8 mouse cellular contexts compared by ENCODE assay signal in the genomic region with DNA sequence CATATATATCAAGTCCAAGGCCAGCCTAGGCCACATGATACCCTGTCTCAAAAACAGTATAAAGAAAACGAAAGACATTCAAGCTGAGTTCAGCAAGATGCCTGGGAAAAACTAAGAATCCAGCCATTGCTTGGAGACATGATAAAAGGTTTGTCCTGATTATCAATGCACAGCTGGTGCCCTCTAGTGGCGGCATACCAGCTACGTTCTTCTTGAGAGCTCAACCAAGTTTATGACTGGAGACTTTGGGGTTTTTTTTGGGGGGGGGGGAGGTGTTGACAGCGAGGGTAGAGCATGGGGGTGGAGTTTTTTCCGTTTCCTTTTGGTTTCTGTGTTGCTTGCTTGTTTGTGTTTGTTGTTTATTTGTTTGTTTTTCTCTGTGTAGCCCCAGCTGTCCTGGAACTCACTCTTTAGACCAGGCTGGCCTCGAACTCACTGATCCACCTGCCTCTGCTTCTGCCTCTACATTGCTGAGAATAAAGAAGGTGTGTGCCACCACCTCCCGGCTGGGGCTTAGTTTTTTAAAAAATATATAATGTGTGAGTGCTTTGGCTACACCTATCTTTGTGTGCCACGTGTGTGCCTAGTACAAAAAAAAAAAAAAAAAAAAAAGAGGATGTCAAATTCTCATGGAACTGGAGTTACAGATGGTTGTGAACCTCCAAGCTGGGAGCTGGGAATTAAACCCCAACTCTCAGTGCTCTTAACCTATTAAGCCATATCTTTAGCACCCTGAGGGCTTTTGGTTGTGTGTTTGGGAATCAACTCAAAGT. TPM values are rescaled to one million over a fixed set of nuclear protein-coding genes. Genes with fewer than 3 reads are reported as not detected.
A peak's percentile ranks its signal among the peaks of the same experiment; 100 is the strongest.
DNase-seq lines count a peak whose midpoint lies in the region; ATAC-seq lines count a peak whose summit lies in the region.

No protein-coding gene starts in this region.

- DNase-seq in hindbrain, embryonic 11.5 days (ENCODE audit: low spot score): peak; percentile 85
- peak; percentile 43 for DNase-seq in Muller cell, postnatal 12 days (ENCODE audit: inconsistent ontology term)
- peak; percentile 69 for DNase-seq in cerebellum, adult 9-11 months
- peak; percentile 60 to 75 for DNase-seq in gastrocnemius, postnatal 36 days
- DNase-seq in layer of hippocampus, adult 8-10 months (ENCODE audit: low spot score in 2 of 2): peak; percentile 36 to 81
- DNase-seq in spleen, postnatal 36 days (ENCODE audit: low spot score in 2 of 2): peak; percentile 72 to 82

- H3K4me2 ChIP-seq in hindbrain, embryonic 11.5 days (replicated peaks; ENCODE audit: low read depth, low read length): no peak overlapping the region
- H3K4me2 ChIP-seq in hindbrain, embryonic 16.5 days (ENCODE audit: low read length): no peak overlapping the region

- no peak for ATAC-seq in hindbrain, embryonic 11.5 days (ENCODE audit: low FRiP score)
- ATAC-seq in hindbrain, embryonic 16.5 days: no peak
- peak; percentile 31; the same call in 1 of the 2 replicates for ATAC-seq in megakaryocyte, adult 5-6 weeks (ENCODE audit: poor library complexity, severe bottlenecking)

- no peak overlapping the region for H3K4me3 ChIP-seq in hindbrain, embryonic 11.5 days (ENCODE audit: low read depth, low read length)
- H3K4me3 ChIP-seq in hindbrain, embryonic 16.5 days (ENCODE audit: low read length): no peak overlapping the region

- H3K36me3 ChIP-seq in hindbrain, embryonic 11.5 days (ENCODE audit: control insufficient read depth, insufficient read depth, low read length): no peaks in the 10 kb centered on the region
- no peaks in the 10 kb centered on the region for H3K36me3 ChIP-seq in hindbrain, embryonic 16.5 days (ENCODE audit: control insufficient read depth, insufficient read depth, low read length)

- H3K9ac ChIP-seq in hindbrain, embryonic 11.5 days (ENCODE audit: low read depth, low read length): no peak overlapping the region
- no peak overlapping the region for H3K9ac ChIP-seq in hindbrain, embryonic 16.5 days (ENCODE audit: low read depth, low read length)

- H3K9me3 ChIP-seq in hindbrain, embryonic 11.5 days (ENCODE audit: control insufficient read depth, low read length): no peaks in the 10 kb centered on the region
- H3K9me3 ChIP-seq in hindbrain, embryonic 16.5 days (ENCODE audit: control insufficient read depth, low read length): 0 out of 2 replicates have a peak, but pooled peaks cover 2% of the 10 kb centered on the region

- H3K27ac ChIP-seq in hindbrain, embryonic 11.5 days (ENCODE audit: low read depth, low read length): no peak overlapping the region
- no peak overlapping the region for H3K27ac ChIP-seq in hindbrain, embryonic 16.5 days (ENCODE audit: low read depth, low read length)

- intact Hi-C loops in gastrocnemius, postnatal 36 days (cut with DNase I): loop anchor here (1.0 to 5.0 kb wide), 2 partner anchors 51 to 71 kb away; no protein-coding TSS in a partner anchor

- 35% methylated on average over 8 of the region's 8 CpGs for WGBS in hindbrain, embryonic 11.5 days
- whole genome bisulfite sequencing in hindbrain, embryonic 16.5 days: 31% methylated on average over 8 of the region's 8 CpGs

- H3K27me3 ChIP-seq in hindbrain, embryonic 11.5 days (ENCODE audit: control insufficient read depth, insufficient read depth, low read length): no peaks in the 10 kb centered on the region
- H3K27me3 ChIP-seq in hindbrain, embryonic 16.5 days (replicated peaks; ENCODE audit: control insufficient read depth, insufficient read depth, low read length): no peaks in the 10 kb centered on the region

- no peaks in the 10 kb centered on the region for H3K4me1 ChIP-seq in hindbrain, embryonic 11.5 days (replicated peaks; ENCODE audit: control insufficient read depth, insufficient read depth, low read length)
- no peaks in the 10 kb centered on the region for H3K4me1 ChIP-seq in hindbrain, embryonic 16.5 days (ENCODE audit: control insufficient read depth, insufficient read depth, low read depth, low read length)

RNA-seq across cellular contexts. Expression of a gene that starts 3.9 kb away (rescaled TPM):
- 0.46 and 1.3 TPM in 2 replicates for polyA plus RNA-seq in hindbrain, embryonic 11.5 days (2014; fragmentation: Nextera tagmentation; extraction: Ambion mirVana)
- polyA plus RNA-seq in hindbrain, embryonic 16.5 days (2015; fragmentation: Nextera tagmentation; extraction: Ambion mirVana): 2.1 and 2.4 TPM in 2 replicates
- total RNA-seq in gastrocnemius, postnatal 36 days (2021): 1 to 10 TPM; 1.7 to 1.8 TPM
- 1 to 10 TPM in 3 of 4 experiments, under 1 TPM in 1; 0.61 to 5.4 (median 3.0) TPM for total RNA-seq in layer of hippocampus, adult 8-10 months (2022)
- total RNA-seq in megakaryocyte, adult 5-6 weeks (2015): 49.8 TPM in 2 replicates
- 13.6 and 22.2 TPM in 2 replicates for total RNA-seq in megakaryocyte, adult 5-6 weeks (2017)

RNA-seq across cellular contexts. Expression of a gene that starts 10.2 kb away (rescaled TPM):
- polyA plus RNA-seq in hindbrain, embryonic 11.5 days (2014; fragmentation: Nextera tagmentation; extraction: Ambion mirVana): 11.0 and 13.8 TPM in 2 replicates
- 55.5 and 62.4 TPM in 2 replicates for polyA plus RNA-seq in hindbrain, embryonic 16.5 days (2015; fragmentation: Nextera tagmentation; extraction: Ambion mirVana)
- 10 to 100 TPM; 12.2 to 15.1 TPM for total RNA-seq in gastrocnemius, postnatal 36 days (2021)
- total RNA-seq in layer of hippocampus, adult 8-10 months (2022): 10 to 100 TPM; 30.9 to 39.3 (median 33.1) TPM
- total RNA-seq in megakaryocyte, adult 5-6 weeks (2015): 7.3 and 8.7 TPM in 2 replicates
- 3.7 and 5.4 TPM in 2 replicates for total RNA-seq in megakaryocyte, adult 5-6 weeks (2017)

RNA-seq across cellular contexts. Expression of a gene that starts 19.2 kb away (rescaled TPM):
- 0.04 and 0.11 TPM in 2 replicates for polyA plus RNA-seq in hindbrain, embryonic 11.5 days (2014; fragmentation: Nextera tagmentation; extraction: Ambion mirVana)
- polyA plus RNA-seq in hindbrain, embryonic 16.5 days (2015; fragmentation: Nextera tagmentation; extraction: Ambion mirVana): 0.07 and 0.13 TPM in 2 replicates
- total RNA-seq in gastrocnemius, postnatal 36 days (2021): under 1 TPM; 0.20 TPM
- total RNA-seq in layer of hippocampus, adult 8-10 months (2022): 1 to 10 TPM in 2 of 4 experiments, under 1 TPM in 2; 0.54 to 1.7 (median 1.1) TPM
- 5.7 and 7.4 TPM in 2 replicates for total RNA-seq in megakaryocyte, adult 5-6 weeks (2015)
- 6.9 and 10.7 TPM in 2 replicates for total RNA-seq in megakaryocyte, adult 5-6 weeks (2017)

RNA-seq across cellular contexts. Expression of a gene that starts 23.4 kb away (rescaled TPM):
- polyA plus RNA-seq in hindbrain, embryonic 11.5 days (2014; fragmentation: Nextera tagmentation; extraction: Ambion mirVana): 18.2 and 19.2 TPM in 2 replicates
- polyA plus RNA-seq in hindbrain, embryonic 16.5 days (2015; fragmentation: Nextera tagmentation; extraction: Ambion mirVana): 26.1 TPM in 2 replicates
- 10 to 100 TPM; 40.7 to 44.6 TPM for total RNA-seq in gastrocnemius, postnatal 36 days (2021)
- 10 to 100 TPM; 72.6 to 88.3 (median 86.3) TPM for total RNA-seq in layer of hippocampus, adult 8-10 months (2022)
- 26.0 and 30.3 TPM in 2 replicates for total RNA-seq in megakaryocyte, adult 5-6 weeks (2015)
- total RNA-seq in megakaryocyte, adult 5-6 weeks (2017): 117 and 121 TPM in 2 replicates

RNA-seq across cellular contexts. Expression of a gene that starts 41.4 kb away (rescaled TPM):
- polyA plus RNA-seq in hindbrain, embryonic 11.5 days (2014; fragmentation: Nextera tagmentation; extraction: Ambion mirVana): 7.9 and 9.1 TPM in 2 replicates
- 9.6 and 13.3 TPM in 2 replicates for polyA plus RNA-seq in hindbrain, embryonic 16.5 days (2015; fragmentation: Nextera tagmentation; extraction: Ambion mirVana)
- 1 to 10 TPM; 3.1 to 4.5 TPM for total RNA-seq in gastrocnemius, postnatal 36 days (2021)
- 10 to 100 TPM; 12.4 to 17.6 (median 13.5) TPM for total RNA-seq in layer of hippocampus, adult 8-10 months (2022)
- 8.5 and 9.5 TPM in 2 replicates for total RNA-seq in megakaryocyte, adult 5-6 weeks (2015)
- 7.5 and 8.3 TPM in 2 replicates for total RNA-seq in megakaryocyte, adult 5-6 weeks (2017)
